Mouse (Mus musculus) right cerebral cortex, adult 18-20 months (tissue): ENCODE results near the gene 1700016K19Rik.
"Not testable (repeated sequence)": the region's sequence is repeated elsewhere in the genome, so short reads cannot be mapped to it uniquely, and the experiment has no call there.

ENCODE experiments used
- DNase-seq: peaks from one replicate; pipeline ENCODE4 v3.0.0; 2022; ENCODE audit warnings: mixed read lengths

The 1700016K19Rik gene

GRCm38 (mm10) chr11:75985948-75986347 is 13.8 kb upstream of the 1700016K19Rik start:
- no peak for DNase-seq

- no peak for DNase-seq
These were observed 8.5 kb upstream of the 1700016K19Rik start for GRCm38 (mm10) chr11:75990965-75991835.

- DNase-seq, result no peak
These were observed 7.8 kb upstream of the 1700016K19Rik start for GRCm38 (mm10) chr11:75991911-75992310.

GRCm38 (mm10) chr11:75992481-75992880 is 7.2 kb upstream of the 1700016K19Rik start:
- no peak for DNase-seq

- DNase-seq, result no peak
These were observed 5.4 kb upstream of the 1700016K19Rik start for GRCm38 (mm10) chr11:75994357-75994756.

GRCm38 (mm10) chr11:76000701-76001100 is 989 bp downstream of the 1700016K19Rik start:
- DNase-seq, result no peak

- DNase-seq, result no peak
These were observed 1.6 kb downstream of the 1700016K19Rik start for GRCm38 (mm10) chr11:76001237-76001878.

GRCm38 (mm10) chr11:76004276-76004675 is 4.6 kb downstream of the 1700016K19Rik start:
- not testable (repeated sequence) for DNase-seq

- DNase-seq, result no peak
These were observed 8.4 kb downstream of the 1700016K19Rik start for GRCm38 (mm10) chr11:76008162-76008561.

- no peak for DNase-seq
These were observed 9.4 kb downstream of the 1700016K19Rik start for GRCm38 (mm10) chr11:76009101-76009500.

- DNase-seq, result no peak
These were observed 11.3 kb downstream of the 1700016K19Rik start for GRCm38 (mm10) chr11:76010838-76011624.

- no peak for DNase-seq
These were observed 15.5 kb downstream of the 1700016K19Rik start for GRCm38 (mm10) chr11:76015251-76015650.

- DNase-seq, result no peak
These were observed 16.1 kb downstream of the 1700016K19Rik start for GRCm38 (mm10) chr11:76015814-76016213.

GRCm38 (mm10) chr11:76019879-76020278 is 20.2 kb downstream of the 1700016K19Rik start:
- DNase-seq, result no peak

GRCm38 (mm10) chr11:76020916-76021315 is 21.2 kb downstream of the 1700016K19Rik start:
- DNase-seq, result no peak

GRCm38 (mm10) chr11:76025080-76025583 is 25.4 kb downstream of the 1700016K19Rik start:
- no peak for DNase-seq

GRCm38 (mm10) chr11:76026527-76027138 is 26.9 kb downstream of the 1700016K19Rik start:
- DNase-seq, result no peak

- peak; percentile 65 for DNase-seq
These were observed 27.7 kb downstream of the 1700016K19Rik start, which contains the start of gene Rflnb for GRCm38 (mm10) chr11:76027139-76028071. Rflnb (minus strand) TSS chr11:76027782.

GRCm38 (mm10) chr11:76028072-76028465 is 28.4 kb downstream of the 1700016K19Rik start:
- DNase-seq, result no peak

- no peak for DNase-seq
These were observed 33.6 kb downstream of the 1700016K19Rik start for GRCm38 (mm10) chr11:76033359-76033758.

GRCm38 (mm10) chr11:76033836-76034235 is 34.1 kb downstream of the 1700016K19Rik start:
- peak; percentile 39 for DNase-seq
